Comparison of ENCODE assay signal across 9 mouse cellular contexts in genomic region chr7:16781555-16781815, GRCm38 (mm10). TPM values are rescaled to one million over a fixed set of nuclear protein-coding genes. Genes with fewer than 3 reads are reported as not detected.
DNase-seq lines count a peak whose midpoint lies in the region; ATAC-seq and TF ChIP-seq lines count a peak whose summit lies in the region.
"Had no signal": no experiment of that assay in that cellular context is flagged by ENCODE, and none has a peak within 500 bp of the region (broad histone marks: within the 10 kb centered on the region; RNA-seq: fewer than 3 reads in every experiment).

No protein-coding gene starts in this region.

- H3K9me3 ChIP-seq in heart, embryonic 13.5 days: no peaks in the 10 kb centered on the region
- H3K9me3 ChIP-seq in G1E (replicated peaks): no peaks in the 10 kb centered on the region; the same call in 1 of the 2 replicates
- H3K9me3 ChIP-seq in forebrain, postnatal 0 days (ENCODE audit: low read length): no peaks in the 10 kb centered on the region
- no peaks in the 10 kb centered on the region for H3K9me3 ChIP-seq in megakaryocyte, embryonic 14.5 days

- no peaks in the 10 kb centered on the region for H3K27me3 ChIP-seq in heart, embryonic 13.5 days (replicated peaks)
- H3K27me3 ChIP-seq in G1E (ENCODE audit: insufficient read depth, low read length): peaks cover 4% of the 10 kb centered on the region; the same call in 1 of the 2 replicates
- H3K27me3 ChIP-seq in forebrain, postnatal 0 days (ENCODE audit: insufficient read depth, low read length): peaks cover 3% of the 10 kb centered on the region
- no peaks in the 10 kb centered on the region for H3K27me3 ChIP-seq in megakaryocyte, embryonic 14.5 days (replicated peaks)

- peaks cover 40% of the 10 kb centered on the region for H3K4me1 ChIP-seq in heart, embryonic 13.5 days
- H3K4me1 ChIP-seq in G1E (ENCODE audit: insufficient read depth, low read depth, low read length): peaks cover 56% of the 10 kb centered on the region
- H3K4me1 ChIP-seq in forebrain, postnatal 0 days (ENCODE audit: insufficient read depth): no peaks in the 10 kb centered on the region; the same call in 1 of the 2 replicates
- H3K4me1 ChIP-seq in megakaryocyte, embryonic 14.5 days: peaks cover 63% of the 10 kb centered on the region

- DNase-seq in heart, adult 18-20 months: no peak
- DNase-seq in G1E (ENCODE audit: low spot score): no peak
- peak; percentile 38 for DNase-seq in forebrain, postnatal 0 days
- DNase-seq in frontal cortex, postnatal 25 days (ENCODE audit: low spot score in 2 of 2): no peak
- DNase-seq in cerebellum, adult 8-10 months: no peak
- DNase-seq in left cerebral cortex, adult 11 months (ENCODE audit: low spot score): no peak

- H3K36me3 ChIP-seq in heart, embryonic 13.5 days: peaks cover 7% of the 10 kb centered on the region; the same call in 1 of the 2 replicates
- peaks cover 30% of the 10 kb centered on the region for H3K36me3 ChIP-seq in G1E (replicated peaks)
- H3K36me3 ChIP-seq in forebrain, postnatal 0 days (ENCODE audit: insufficient read depth): no peaks in the 10 kb centered on the region
- peaks cover 16% of the 10 kb centered on the region for H3K36me3 ChIP-seq in megakaryocyte, embryonic 14.5 days (replicated peaks; ENCODE audit: low read length)

- 0% methylated on average over 10 of the region's 10 CpGs for WGBS in heart, embryonic 13.5 days
- under 1% methylated on average over 10 of the region's 10 CpGs for WGBS in forebrain, postnatal 0 days

- peak overlapping the region; percentile 100 for H3K4me2 ChIP-seq in heart, embryonic 13.5 days
- H3K4me2 ChIP-seq in forebrain, postnatal 0 days (ENCODE audit: low read depth): peak overlapping the region; percentile 83

- H3K27ac ChIP-seq in heart, embryonic 13.5 days (replicated peaks): peak overlapping the region; percentile 57
- H3K27ac ChIP-seq in forebrain, postnatal 0 days (ENCODE audit: low read depth, low read length): no peak overlapping the region

- ATAC-seq in heart, embryonic 13.5 days (ENCODE audit: extremely low read depth, insufficient number of reproducible peaks, low FRiP score, low TSS enrichment): no peak
- no peak for ATAC-seq in G1E (ENCODE audit: extremely low read depth, insufficient number of reproducible peaks, low FRiP score, poor library complexity, severe bottlenecking)
- ATAC-seq in forebrain, postnatal 0 days: peak; percentile 21

- peak overlapping the region; percentile 90 for H3K9ac ChIP-seq in heart, embryonic 13.5 days
- H3K9ac ChIP-seq in forebrain, postnatal 0 days: peak overlapping the region; percentile 35; the same call in 1 of the 2 replicates

- TF ChIP-seq CTCF in G1E (IDR thresholded peaks at IDR 0.05; ENCODE audit: low read depth, low read length): no peak
- TF ChIP-seq CTCF in forebrain, postnatal 0 days (IDR thresholded peaks at IDR 0.05; ENCODE audit: low read depth): no peak

- H3K4me3 ChIP-seq in heart, embryonic 13.5 days: peak overlapping the region; percentile 81
- H3K4me3 ChIP-seq in G1E (ENCODE audit: low read depth, low read length): peak overlapping the region; percentile 94
- H3K4me3 ChIP-seq in forebrain, postnatal 0 days (ENCODE audit: low read depth, low read length): peak overlapping the region; percentile 42
- peak overlapping the region; percentile 98 for H3K4me3 ChIP-seq in megakaryocyte, embryonic 14.5 days (replicated peaks)

RNA-seq across cellular contexts. Expression of gene Slc1a5, which starts 0.3 kb away (rescaled TPM):
- 35.2 and 37.8 TPM in 2 replicates for polyA plus RNA-seq in heart, embryonic 13.5 days (2015; fragmentation: Nextera tagmentation; extraction: Ambion mirVana)
- total RNA-seq in heart, adult 18-20 months (2021): 10 to 100 TPM; 13.0 to 26.3 TPM
- 18.8 and 61.2 TPM in 2 replicates for total RNA-seq in G1E (2014; fragmentation: Nextera tagmentation)
- total RNA-seq in G1E (2017): 5.9 and 7.1 TPM in 2 replicates
- 13.9 and 14.7 TPM in 2 replicates for polyA plus RNA-seq in G1E (2012)
- 6.3 and 9.3 TPM in 2 replicates for total RNA-seq in forebrain, postnatal 0 days (2014; rRNA removed)
- polyA plus RNA-seq in forebrain, postnatal 0 days (2015; fragmentation: Nextera tagmentation; extraction: Ambion mirVana): 7.2 and 7.5 TPM in 2 replicates
- polyA plus RNA-seq in megakaryocyte, embryonic 14.5 days (2012; ENCODE audit: insufficient read depth, low replicate concordance): 35.2 and 52.2 TPM in 2 replicates

RNA-seq across cellular contexts. Expression of gene Strn4, which starts 34.2 kb away (rescaled TPM):
- polyA plus RNA-seq in heart, embryonic 13.5 days (2015; fragmentation: Nextera tagmentation; extraction: Ambion mirVana): 81.1 and 82.5 TPM in 2 replicates
- 10 to 100 TPM; 50.3 to 60.0 TPM for total RNA-seq in heart, adult 18-20 months (2021)
- total RNA-seq in G1E (2014; fragmentation: Nextera tagmentation) (40.3 and 67.7 TPM in 2 replicates), G1E (2017) (33.8 and 38.9 TPM in 2 replicates)
- 62.4 and 64.4 TPM in 2 replicates for polyA plus RNA-seq in G1E (2012)
- 240 and 243 TPM in 2 replicates for total RNA-seq in forebrain, postnatal 0 days (2014; rRNA removed)
- polyA plus RNA-seq in forebrain, postnatal 0 days (2015; fragmentation: Nextera tagmentation; extraction: Ambion mirVana): 168 and 169 TPM in 2 replicates
- 83.0 and 118 TPM in 2 replicates for polyA plus RNA-seq in megakaryocyte, embryonic 14.5 days (2012; ENCODE audit: insufficient read depth, low replicate concordance)

RNA-seq across cellular contexts. Expression of gene Fkrp, which starts 35.0 kb away (rescaled TPM):
- polyA plus RNA-seq in heart, embryonic 13.5 days (2015; fragmentation: Nextera tagmentation; extraction: Ambion mirVana): 31.9 and 33.3 TPM in 2 replicates
- 10 to 100 TPM; 49.1 to 53.1 TPM for total RNA-seq in heart, adult 18-20 months (2021)
- 12.3 and 18.0 TPM in 2 replicates for total RNA-seq in G1E (2014; fragmentation: Nextera tagmentation)
- 10.5 and 11.3 TPM in 2 replicates for total RNA-seq in G1E (2017)
- polyA plus RNA-seq in G1E (2012): 30.6 and 32.9 TPM in 2 replicates
- 40.0 and 54.6 TPM in 2 replicates for total RNA-seq in forebrain, postnatal 0 days (2014; rRNA removed)
- 31.7 and 37.8 TPM in 2 replicates for polyA plus RNA-seq in forebrain, postnatal 0 days (2015; fragmentation: Nextera tagmentation; extraction: Ambion mirVana)
- polyA plus RNA-seq in megakaryocyte, embryonic 14.5 days (2012; ENCODE audit: insufficient read depth, low replicate concordance): 14.8 and 21.1 TPM in 2 replicates

RNA-seq across cellular contexts. Expression of gene Ap2s1, which starts 43.3 kb away (rescaled TPM):
- polyA plus RNA-seq in heart, embryonic 13.5 days (2015; fragmentation: Nextera tagmentation; extraction: Ambion mirVana): 210 and 235 TPM in 2 replicates
- total RNA-seq in heart, adult 18-20 months (2021): 10 to 100 TPM; 66.9 to 78.5 TPM
- total RNA-seq in G1E (2014; fragmentation: Nextera tagmentation): 67.8 and 71.1 TPM in 2 replicates
- total RNA-seq in G1E (2017): 97.6 and 127 TPM in 2 replicates
- polyA plus RNA-seq in G1E (2012): 373 and 405 TPM in 2 replicates
- total RNA-seq in forebrain, postnatal 0 days (2014; rRNA removed): 519 and 565 TPM in 2 replicates
- polyA plus RNA-seq in forebrain, postnatal 0 days (2015; fragmentation: Nextera tagmentation; extraction: Ambion mirVana): 566 and 578 TPM in 2 replicates
- polyA plus RNA-seq in megakaryocyte, embryonic 14.5 days (2012; ENCODE audit: insufficient read depth, low replicate concordance): 1,190 and 1,969 TPM in 2 replicates

RNA-seq across cellular contexts. Expression of gene Ceacam9, which starts 59.8 kb away (rescaled TPM):
- polyA plus RNA-seq in heart, embryonic 13.5 days (2015; fragmentation: Nextera tagmentation; extraction: Ambion mirVana): not detected in 2 replicates
- not detected for total RNA-seq in heart, adult 18-20 months (2021)
- total RNA-seq in G1E (2014; fragmentation: Nextera tagmentation): not detected in 2 replicates
- 0.06 and 0.49 TPM in 2 replicates for total RNA-seq in G1E (2017)
- polyA plus RNA-seq in G1E (2012): not detected in 2 replicates
- not detected in 2 replicates for total RNA-seq in forebrain, postnatal 0 days (2014; rRNA removed)
- polyA plus RNA-seq in forebrain, postnatal 0 days (2015; fragmentation: Nextera tagmentation; extraction: Ambion mirVana): 0.13 and 0.18 TPM in 2 replicates
- not detected in 2 replicates for polyA plus RNA-seq in megakaryocyte, embryonic 14.5 days (2012; ENCODE audit: insufficient read depth, low replicate concordance)
- polyA plus RNA-seq: inflammation-experienced regulatory T-cells, adult 6 months had no signal

Comparison
In these comparisons a context has a peak if more than half of its experiments do, and no peak if none do; other contexts are left out.
1. H3K4me3 ChIP-seq: peak in every context shown above with its lines; median percentile 98 in megakaryocyte, embryonic 14.5 days; 94 in G1E; 81 in heart, embryonic 13.5 days; 42 in forebrain, postnatal 0 days.